Mouse (Mus musculus): Measurements from ENCODE around the gene Zdbf2. TPM values are rescaled to one million over a fixed set of nuclear protein-coding genes. Genes with fewer than 3 reads are reported as not detected.

Zdbf2 gene
- polyA plus RNA-seq, 1 experiment from 2014 or later: 31.3 TPM

Small RNAs within 50 kb of the gene (microRNA-seq; reads per million reads assigned to microRNA genes)
- 0.52 reads per million for gene Gm24513

Other genes with a start within 250 kb of the Zdbf2 start
- gene Ino80d, start 158.6 kb upstream of the Zdbf2 start, polyA plus RNA-seq (2015; fragmentation: Nextera tagmentation; extraction: Ambion mirVana): 8.2 and 10.9 TPM in 2 replicates
- 484 and 500 TPM in 2 replicates for gene Eef1b2, start 96.4 kb upstream of the Zdbf2 start, polyA plus RNA-seq (2015; fragmentation: Nextera tagmentation; extraction: Ambion mirVana)
- gene Ndufs1, start 96.4 kb upstream of the Zdbf2 start, polyA plus RNA-seq (2015; fragmentation: Nextera tagmentation; extraction: Ambion mirVana): 160 and 161 TPM in 2 replicates
- 0.54 and 0.78 TPM in 2 replicates for gene Gpr1, start 58.7 kb upstream of the Zdbf2 start, polyA plus RNA-seq (2015; fragmentation: Nextera tagmentation; extraction: Ambion mirVana)
- 13.7 and 15.6 TPM in 2 replicates for gene Adam23, start 172.6 kb downstream of the Zdbf2 start, polyA plus RNA-seq (2015; fragmentation: Nextera tagmentation; extraction: Ambion mirVana)

Data from neural tube, embryonic 15.5 days (tissue).